Mouse (Mus musculus) embryonic facial prominence, embryonic 15.5 days (tissue): ENCODE measurements around the gene Tkt. TPM values are rescaled to one million over a fixed set of nuclear protein-coding genes. Genes with fewer than 3 reads are reported as not detected.
A peak's percentile ranks its signal among the peaks of the same experiment; 100 is the strongest.

Experiments used
- ATAC-seq: fragments of 200-750 bp; cut with Nextera tagmentation; 2 replicates; pipeline ENCODE4 v1.8.0; 2017; ENCODE audit warnings: low read depth, moderate TSS enrichment; ENCODE audit not compliant: insufficient number of reproducible peaks, low FRiP score, low TSS enrichment
- H3K27ac ChIP-seq: fragments of 300-500 bp; sonication (generic); replicated peaks from 2 replicates; pipeline ENCODE4 v1.5.1; 2015; ENCODE audit warnings: mild to moderate bottlenecking, inconsistent platforms
- H3K27me3 ChIP-seq: fragments of 300-500 bp; sonication (generic); 2 replicates; pipeline ENCODE4 v1.6.1; 2015; ENCODE audit warnings: inconsistent platforms
- H3K36me3 ChIP-seq: fragments of 300-500 bp; sonication (generic); 2 replicates; pipeline ENCODE4 v1.6.1; 2015; ENCODE audit warnings: mild to moderate bottlenecking, inconsistent platforms
- H3K4me1 ChIP-seq: fragments of 300-500 bp; sonication (generic); 2 replicates; pipeline ENCODE4 v1.6.1; 2015; ENCODE audit warnings: inconsistent platforms
- H3K4me2 ChIP-seq: fragments of 300-500 bp; sonication (generic); replicated peaks from 2 replicates; pipeline ENCODE4 v1.6.1; 2015; ENCODE audit warnings: mild to moderate bottlenecking, inconsistent platforms
- H3K4me3 ChIP-seq: fragments of 300-500 bp; sonication (generic); replicated peaks from 2 replicates; pipeline ENCODE4 v1.5.1; 2015; ENCODE audit warnings: mild to moderate bottlenecking, inconsistent platforms
- H3K9ac ChIP-seq: fragments of 300-500 bp; sonication (generic); 2 replicates; pipeline ENCODE4 v1.6.1; 2015; ENCODE audit warnings: inconsistent platforms
- H3K9me3 ChIP-seq: fragments of 300-500 bp; sonication (generic); replicated peaks from 2 replicates; pipeline ENCODE4 v1.6.1; 2016; ENCODE audit warnings: inconsistent platforms
- WGBS: fragments of 180-500 bp; shearing (Covaris S2); methylation state at CpG from one replicate; pipeline ENCODE4 v1.1.7; 2015; 5-methylcytosine and 5-hydroxymethylcytosine counted together
- polyA plus RNA-seq: library from polyadenylated mRNA; unstranded; fragments of >200 nt; fragmentation: Nextera tagmentation; extraction: Ambion mirVana; gene quantifications from 2 replicates; pipeline ENCODE4 v1.2.1, GENCODE M21; 2015

The Tkt gene
- polyA plus RNA-seq, 1 experiment from 2014 or later, result 204 TPM

GRCm38 (mm10) chr14:30586780-30587461, 38.8 kb downstream of the Tkt start:
- Histone ChIP-seq H3K27ac (no peak overlapping the region; the same call in 1 of the 2 replicates), H3K9ac (no peak overlapping the region)
- ATAC-seq, result peak; percentile 55

GRCm38 (mm10) chr14:30590041-30590645, 42.0 kb downstream of the Tkt start:
- Histone ChIP-seq H3K4me1 (peaks cover 43% of the 10 kb centered on the region), H3K9me3 (no peaks in the 10 kb centered on the region), H3K27ac (no peak overlapping the region), H3K27me3 (no peaks in the 10 kb centered on the region), H3K36me3 (no peaks in the 10 kb centered on the region), H3K9ac (no peak overlapping the region), H3K4me3 (no peak overlapping the region), H3K4me2 (no peak overlapping the region)
- 73% methylated on average over 11 of the region's 11 CpGs for WGBS
- no peak for ATAC-seq

More at GRCm38 (mm10) chr14:30586780-30587461, 38.8 kb downstream of the Tkt start:
- 20% methylated on average over 7 of the region's 7 CpGs for WGBS
- Histone ChIP-seq H3K4me2 (no peak overlapping the region), H3K9me3 (no peaks in the 10 kb centered on the region), H3K27me3 (no peaks in the 10 kb centered on the region), H3K4me1 (peaks cover 26% of the 10 kb centered on the region), H3K4me3 (no peak overlapping the region), H3K36me3 (no peaks in the 10 kb centered on the region)

DNA sequence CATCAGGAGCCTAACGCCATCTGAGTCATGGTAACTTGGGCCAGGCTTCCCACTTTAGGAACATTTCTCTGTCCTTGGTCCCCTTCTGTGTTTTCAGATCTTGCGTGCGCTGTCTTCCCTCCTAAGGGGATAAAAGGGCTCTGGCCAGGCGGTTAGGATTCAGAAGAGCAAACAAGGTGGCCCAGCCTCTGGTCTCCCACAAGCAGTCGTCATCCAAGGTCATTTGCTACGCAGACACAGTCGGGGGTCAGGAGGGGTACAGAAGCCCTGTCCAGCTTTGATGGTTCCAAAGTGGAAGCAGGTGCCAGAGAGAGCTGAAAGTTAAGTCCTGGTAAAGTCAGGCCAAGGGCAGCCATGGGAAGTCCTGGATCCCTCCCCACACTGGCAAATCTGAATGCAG, 42.8 kb downstream of the Tkt start:
- peaks cover 5% of the 10 kb centered on the region for H3K36me3 ChIP-seq
- H3K9me3 ChIP-seq, result no peaks in the 10 kb centered on the region
- WGBS, result 63% methylated on average over 7 of the region's 7 CpGs
- no peak overlapping the region for H3K4me3 ChIP-seq
- H3K9ac ChIP-seq, result no peak overlapping the region
- H3K27me3 ChIP-seq, result no peaks in the 10 kb centered on the region
- no peak overlapping the region for H3K4me2 ChIP-seq
- peaks cover 43% of the 10 kb centered on the region for H3K4me1 ChIP-seq
- H3K27ac ChIP-seq, result no peak overlapping the region
- ATAC-seq, result no peak

- WGBS, result 9% methylated on average over 6 of the region's 6 CpGs
- Histone ChIP-seq H3K36me3 (peaks cover 7% of the 10 kb centered on the region), H3K4me3 (no peak overlapping the region), H3K27ac (no peak overlapping the region), H3K9me3 (no peaks in the 10 kb centered on the region), H3K4me1 (peaks cover 44% of the 10 kb centered on the region), H3K9ac (no peak overlapping the region), H3K27me3 (no peaks in the 10 kb centered on the region), H3K4me2 (no peak overlapping the region)
- no peak for ATAC-seq
These were observed 43.3 kb downstream of the Tkt start for GRCm38 (mm10) chr14:30591417-30591816.

- Histone ChIP-seq H3K27me3 (no peaks in the 10 kb centered on the region), H3K4me1 (peaks cover 33% of the 10 kb centered on the region), H3K36me3 (peaks cover 14% of the 10 kb centered on the region), H3K4me2 (no peak overlapping the region), H3K4me3 (no peak overlapping the region), H3K27ac (peak overlapping the region; percentile 82), H3K9ac (no peak overlapping the region), H3K9me3 (no peaks in the 10 kb centered on the region)
- 33% methylated on average over 11 of the region's 11 CpGs for WGBS
- peak; percentile 60; the same call in 1 of the 2 replicates for ATAC-seq
These were observed 45.3 kb downstream of the Tkt start for GRCm38 (mm10) chr14:30593279-30594091.

- no peaks in the 10 kb centered on the region for H3K9me3 ChIP-seq
- WGBS, result 40% methylated on average over 7 of the region's 7 CpGs
- H3K4me3 ChIP-seq, result no peak overlapping the region
- H3K36me3 ChIP-seq, result peaks cover 21% of the 10 kb centered on the region
- no peaks in the 10 kb centered on the region for H3K27me3 ChIP-seq
- H3K4me1 ChIP-seq, result peaks cover 33% of the 10 kb centered on the region
- H3K27ac ChIP-seq, result peak overlapping the region; percentile 82
- H3K9ac ChIP-seq, result no peak overlapping the region
- ATAC-seq, result peak; percentile 66
- H3K4me2 ChIP-seq, result no peak overlapping the region
These were observed 46.0 kb downstream of the Tkt start for GRCm38 (mm10) chr14:30594092-30594695.

GRCm38 (mm10) chr14:30595576-30596313, 47.6 kb downstream of the Tkt start:
- H3K9me3 ChIP-seq, result no peaks in the 10 kb centered on the region
- H3K4me1 ChIP-seq, result peaks cover 33% of the 10 kb centered on the region
- H3K27me3 ChIP-seq, result no peaks in the 10 kb centered on the region
- no peak overlapping the region for H3K4me2 ChIP-seq
- no peak overlapping the region for H3K9ac ChIP-seq
- no peak overlapping the region for H3K4me3 ChIP-seq
- H3K27ac ChIP-seq, result no peak overlapping the region
- no peak for ATAC-seq
- WGBS, result 80% methylated on average over 8 of the region's 8 CpGs
- H3K36me3 ChIP-seq, result peaks cover 30% of the 10 kb centered on the region

DNA sequence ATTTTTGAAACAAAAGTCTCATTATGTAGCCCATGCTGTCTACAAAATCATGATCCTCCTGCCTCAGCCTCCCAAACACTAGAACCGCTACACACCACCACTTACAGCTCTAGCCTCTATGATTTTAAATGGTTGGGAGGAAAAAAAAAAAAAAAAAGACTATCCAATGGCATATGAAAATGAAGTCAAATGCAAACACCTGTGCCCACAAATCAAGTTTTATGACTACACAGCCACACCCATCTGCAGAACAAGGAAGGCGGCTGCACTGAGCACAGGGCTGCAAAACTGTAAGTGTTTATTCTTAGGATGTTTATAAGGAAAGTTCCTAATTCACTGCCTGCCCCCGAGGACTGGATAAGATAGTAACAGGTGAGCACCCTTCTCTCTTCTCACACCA, 48.2 kb downstream of the Tkt start:
- peaks cover 33% of the 10 kb centered on the region for H3K4me1 ChIP-seq
- H3K4me2 ChIP-seq, result no peak overlapping the region
- 87% methylated on average over 3 of the region's 3 CpGs for WGBS
- no peak overlapping the region for H3K9ac ChIP-seq
- H3K27me3 ChIP-seq, result no peaks in the 10 kb centered on the region
- H3K27ac ChIP-seq, result no peak overlapping the region
- H3K9me3 ChIP-seq, result no peaks in the 10 kb centered on the region
- no peak overlapping the region for H3K4me3 ChIP-seq
- H3K36me3 ChIP-seq, result peaks cover 36% of the 10 kb centered on the region
- no peak for ATAC-seq

DNA sequence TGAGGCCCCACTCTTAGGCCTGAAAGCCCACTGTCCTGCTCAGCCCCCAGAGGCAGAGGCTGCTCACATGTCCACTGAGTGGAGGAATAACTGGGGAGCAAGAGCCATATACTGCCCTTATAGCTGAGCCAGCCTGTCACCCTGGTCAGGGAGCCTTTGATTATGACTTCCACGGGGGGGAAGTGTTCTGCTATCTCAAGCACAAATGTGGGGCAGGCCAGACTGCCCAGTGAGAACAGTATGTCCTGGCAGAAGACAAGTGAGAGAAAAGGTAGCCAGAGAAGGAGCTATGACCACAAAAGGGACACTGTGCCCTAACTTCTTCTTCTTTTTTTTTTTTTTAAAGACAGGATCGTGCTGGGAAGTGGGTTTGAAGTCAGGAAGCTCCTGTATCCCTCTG, 49.0 kb downstream of the Tkt start:
- peaks cover 44% of the 10 kb centered on the region for H3K36me3 ChIP-seq
- H3K9me3 ChIP-seq, result no peaks in the 10 kb centered on the region
- H3K27ac ChIP-seq, result no peak overlapping the region
- H3K4me2 ChIP-seq, result no peak overlapping the region
- peaks cover 32% of the 10 kb centered on the region for H3K4me1 ChIP-seq
- no peak overlapping the region for H3K9ac ChIP-seq
- 76% methylated on average over 2 of the region's 2 CpGs for WGBS
- H3K4me3 ChIP-seq, result no peak overlapping the region
- no peaks in the 10 kb centered on the region for H3K27me3 ChIP-seq
- ATAC-seq, result no peak

DNA sequence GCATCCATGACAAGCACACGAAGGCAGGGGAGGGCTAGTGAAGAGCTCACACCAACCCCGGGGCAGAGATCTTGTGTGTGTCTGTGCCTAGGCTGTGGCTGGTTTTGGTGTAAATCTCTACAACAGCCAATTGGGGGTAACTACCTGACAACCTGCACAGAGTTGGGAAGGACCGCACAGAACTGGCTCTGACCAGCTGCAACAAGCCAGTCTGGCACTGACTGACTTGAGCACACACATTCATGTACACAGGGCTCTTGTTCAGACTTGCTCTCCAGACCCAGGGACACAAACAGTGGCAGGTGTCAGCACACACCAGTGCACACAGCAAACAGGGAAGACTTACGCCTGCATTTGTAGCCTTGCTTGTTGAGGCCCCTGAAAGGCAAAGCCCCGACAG, 58.7 kb downstream of the Tkt start:
- 78% methylated on average over 5 of the region's 5 CpGs for WGBS
- H3K27ac ChIP-seq, result no peak overlapping the region
- H3K9me3 ChIP-seq, result no peaks in the 10 kb centered on the region
- 0 out of 2 replicates have a peak, but pooled peaks cover 8% of the 10 kb centered on the region for H3K4me1 ChIP-seq
- no peak overlapping the region for H3K9ac ChIP-seq
- H3K27me3 ChIP-seq, result no peaks in the 10 kb centered on the region
- H3K4me3 ChIP-seq, result no peak overlapping the region
- H3K36me3 ChIP-seq, result peaks cover 44% of the 10 kb centered on the region
- no peak for ATAC-seq
- no peak overlapping the region for H3K4me2 ChIP-seq
